Mouse (Mus musculus): ENCODE measurements around the gene Cd200r3.

DNA sequence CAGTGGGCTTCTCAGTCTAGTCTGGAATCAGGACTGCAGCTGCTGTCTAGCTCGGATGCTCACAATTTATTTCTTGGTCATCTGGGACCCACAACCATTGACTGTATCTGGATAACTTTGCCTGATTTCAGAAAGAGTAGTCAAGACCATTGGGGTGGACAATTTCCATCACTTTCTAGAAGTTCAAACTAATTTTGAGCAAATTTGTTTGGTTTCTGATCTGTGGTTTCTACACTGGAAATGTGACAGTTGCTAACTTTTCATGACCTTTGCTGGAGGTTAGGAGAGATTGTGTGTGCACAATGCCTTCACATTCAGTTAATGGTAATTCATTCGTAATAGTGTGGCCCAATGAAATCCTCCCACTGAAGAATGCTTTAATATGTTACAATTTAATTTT, 34.7 kb downstream of the Cd200r3 start:
- no peak for TF ChIP-seq POLR2A (IDR thresholded peaks at IDR 0.05; ENCODE audit: insufficient read length, low read depth)
- TF ChIP-seq POLR2AphosphoS2 (IDR thresholded peaks at IDR 0.05; ENCODE audit: insufficient read length, low read depth): no peak
- TF ChIP-seq MYOD1 (IDR thresholded peaks at IDR 0.05; ENCODE audit: control insufficient read depth in 1 of 3, insufficient read length in 2 of 3, low read depth in 2 of 3): no peak
- no peak for TF ChIP-seq USF1 (IDR thresholded peaks at IDR 0.05; ENCODE audit: low read depth)
- no peak for TF ChIP-seq MYOG (IDR thresholded peaks at IDR 0.05; ENCODE audit: control insufficient read depth in 1 of 3, insufficient read depth in 1 of 3, insufficient read length in 2 of 3, low read depth in 2 of 3)
- TF ChIP-seq TCF12 (IDR thresholded peaks at IDR 0.05; ENCODE audit: insufficient read depth, poor library complexity, severe bottlenecking): no peak
- TF ChIP-seq TCF3 (IDR thresholded peaks at IDR 0.05; ENCODE audit: insufficient read length, low read depth): no peak
- TF ChIP-seq MAX (IDR thresholded peaks at IDR 0.05; ENCODE audit: low read depth): no peak
- TF ChIP-seq E2F4 (IDR thresholded peaks at IDR 0.05; ENCODE audit: insufficient read depth): no peak
